Comparison of ENCODE assay signal across 8 mouse cellular contexts in the genomic region with DNA sequence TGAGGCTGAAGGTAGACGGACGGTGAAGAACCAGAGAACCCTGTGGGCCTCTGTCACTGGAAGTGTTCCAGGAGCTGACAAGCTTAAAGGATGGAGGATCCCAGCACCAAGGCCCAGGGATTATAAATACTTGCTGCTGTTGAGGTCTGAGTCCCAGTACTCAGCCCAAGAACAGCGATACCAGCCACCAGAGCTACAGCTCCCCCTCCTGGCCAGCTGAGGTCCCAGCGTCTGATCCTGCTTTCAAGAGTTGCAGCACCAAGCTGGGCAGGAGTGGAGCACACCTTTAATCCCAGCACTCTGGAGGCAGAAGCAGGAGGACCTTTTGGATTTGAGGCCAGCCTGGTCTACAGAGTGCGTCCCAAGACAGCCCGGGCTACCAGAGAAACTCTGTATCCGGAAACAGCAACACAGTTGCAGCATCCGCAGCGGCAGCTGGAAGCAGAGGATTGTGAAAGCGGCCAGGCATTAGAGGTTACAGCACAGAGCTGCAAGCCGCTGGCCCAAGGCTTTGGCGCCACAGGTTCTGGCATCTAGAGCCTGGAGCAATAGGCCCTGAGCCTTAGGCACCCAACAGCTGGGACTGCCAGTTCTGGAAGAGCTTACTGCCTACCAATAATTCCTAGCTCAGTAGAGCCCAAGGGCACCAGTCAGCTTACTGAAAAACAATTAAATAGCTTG. TPM values are rescaled to one million over a fixed set of nuclear protein-coding genes. Genes with fewer than 3 reads are reported as not detected.
DNase-seq lines count a peak whose midpoint lies in the region; ATAC-seq and TF ChIP-seq lines count a peak whose summit lies in the region.

No protein-coding gene starts in this region.

- WGBS in forebrain, postnatal 0 days, result 42% methylated on average over 12 of the region's 12 CpGs
- WGBS in lung, embryonic 15.5 days, result 31% methylated on average over 12 of the region's 12 CpGs

- no peaks in the 10 kb centered on the region for H3K36me3 ChIP-seq in ES-Bruce4 (ENCODE audit: control insufficient read depth, insufficient read depth, low read length, poor library complexity, severe bottlenecking)
- H3K36me3 ChIP-seq in forebrain, postnatal 0 days (ENCODE audit: insufficient read depth), result no peaks in the 10 kb centered on the region
- H3K36me3 ChIP-seq in lung, embryonic 15.5 days, result no peaks in the 10 kb centered on the region

- no peak overlapping the region for H3K4me3 ChIP-seq in ES-Bruce4 (ENCODE audit: low read depth, low read length)
- H3K4me3 ChIP-seq in forebrain, postnatal 0 days (ENCODE audit: low read depth, low read length), result no peak overlapping the region
- no peak overlapping the region for H3K4me3 ChIP-seq in lung, embryonic 15.5 days

- intact Hi-C loops in heart, postnatal 36 days (cut with DNase I), result no loop called here

- no peak overlapping the region for H3K9ac ChIP-seq in ES-Bruce4 (ENCODE audit: low read depth, poor library complexity, severe bottlenecking)
- no peak overlapping the region for H3K9ac ChIP-seq in forebrain, postnatal 0 days
- no peak overlapping the region for H3K9ac ChIP-seq in lung, embryonic 15.5 days

- no peak overlapping the region for H3K27ac ChIP-seq in ES-Bruce4 (ENCODE audit: insufficient read depth, low read length)
- H3K27ac ChIP-seq in forebrain, postnatal 0 days (ENCODE audit: low read depth, low read length), result no peak overlapping the region
- no peak overlapping the region for H3K27ac ChIP-seq in lung, embryonic 15.5 days

- TF ChIP-seq EP300 in ES-Bruce4 (IDR thresholded peaks at IDR 0.05; ENCODE audit: insufficient read depth, low read depth, low read length), result no peak

- no peak overlapping the region for H3K4me2 ChIP-seq in forebrain, postnatal 0 days (ENCODE audit: low read depth)
- H3K4me2 ChIP-seq in lung, embryonic 15.5 days, result no peak overlapping the region

- ATAC-seq in forebrain, postnatal 0 days, result no peak
- ATAC-seq in lung, embryonic 15.5 days (ENCODE audit: borderline replicate concordance, extremely low read depth, low FRiP score, low TSS enrichment), result peak; percentile 27; the same call in 1 of the 2 replicates

- TF ChIP-seq CTCF in ES-Bruce4 (IDR thresholded peaks at IDR 0.05; ENCODE audit: low read depth, low read length), result peak; percentile 98
- peak; percentile 72 for TF ChIP-seq CTCF in forebrain, postnatal 0 days (IDR thresholded peaks at IDR 0.05; ENCODE audit: low read depth)

- no peaks in the 10 kb centered on the region for H3K9me3 ChIP-seq in ES-Bruce4 (replicated peaks; ENCODE audit: control insufficient read depth, insufficient read depth, low read length, poor library complexity, severe bottlenecking)
- H3K9me3 ChIP-seq in forebrain, postnatal 0 days (ENCODE audit: low read length), result no peaks in the 10 kb centered on the region
- H3K9me3 ChIP-seq in lung, embryonic 15.5 days, result no peaks in the 10 kb centered on the region

- no peaks in the 10 kb centered on the region for H3K27me3 ChIP-seq in ES-Bruce4 (ENCODE audit: control insufficient read depth, insufficient read depth, low read length, poor library complexity, severe bottlenecking)
- no peaks in the 10 kb centered on the region for H3K27me3 ChIP-seq in forebrain, postnatal 0 days (ENCODE audit: insufficient read depth, low read length)
- 0 out of 2 replicates have a peak, but pooled peaks cover 8% of the 10 kb centered on the region for H3K27me3 ChIP-seq in lung, embryonic 15.5 days

- no peaks in the 10 kb centered on the region for H3K4me1 ChIP-seq in ES-Bruce4 (ENCODE audit: control insufficient read depth, insufficient read depth, low read length)
- no peaks in the 10 kb centered on the region for H3K4me1 ChIP-seq in forebrain, postnatal 0 days (ENCODE audit: insufficient read depth)
- no peaks in the 10 kb centered on the region; the same call in 1 of the 2 replicates for H3K4me1 ChIP-seq in lung, embryonic 15.5 days

- TF ChIP-seq POLR2A in ES-Bruce4 (IDR thresholded peaks at IDR 0.05; ENCODE audit: insufficient read depth, low read length), result no peak

- peak; percentile 66 for DNase-seq in c-Kit-positive CD71-positive TER-119-positive erythroid progenitor cells, embryonic 14.5 days (ENCODE audit: low spot score)
- DNase-seq in forebrain, postnatal 0 days, result peak; percentile 57
- peak; percentile 72 to 77 for DNase-seq in heart, postnatal 36 days
- peak; percentile 39 for DNase-seq in layer of hippocampus, adult 9-10 months (ENCODE audit: low spot score)
- DNase-seq in ovary, postnatal 36 days (ENCODE audit: low spot score), result peak; percentile 78
- DNase-seq in thymus, postnatal 25 days, result peak; percentile 73

RNA-seq across cellular contexts. Expression of a gene that starts 32.0 kb away (rescaled TPM):
- polyA plus RNA-seq in ES-Bruce4 (2011; ENCODE audit: insufficient read depth, insufficient read length, low read depth, missing spikeins), result 59.8 and 61.6 TPM in 2 replicates
- 53.0 and 59.8 TPM in 2 replicates for total RNA-seq in forebrain, postnatal 0 days (2014; rRNA removed)
- 37.3 and 51.2 TPM in 2 replicates for polyA plus RNA-seq in forebrain, postnatal 0 days (2015; fragmentation: Nextera tagmentation; extraction: Ambion mirVana)
- total RNA-seq in heart, postnatal 36 days (2021), result 10 to 100 TPM; 29.3 to 37.4 TPM
- polyA plus RNA-seq in lung, embryonic 15.5 days (2015; fragmentation: Nextera tagmentation; extraction: Ambion mirVana), result 46.8 and 51.9 TPM in 2 replicates
